Mouse (Mus musculus) MEL (cell line): ENCODE measurements at regions not wholly inside any gene's neighbourhood (a gene's known extent, or its start where the extent isn't known, plus 50 kb on each side); places are given as distances from the start of the nearest gene placed in this dataset.

Experiments
- CTCF ChIP-seq, 3 experiments: IDR thresholded peaks in 2 of 3; conservative IDR thresholded peaks in 1 of 3; 2 replicates each; pipeline ENCODE4 v1.5.1; 2011 to 2012; ENCODE audit warnings: low read length in 3 of 3, low read depth in 2 of 3, mild to moderate bottlenecking in 2 of 3, improper control_type of control experiment in 1 of 3, inconsistent platforms in 1 of 3, mixed read lengths in 1 of 3, moderate library complexity in 1 of 3; ENCODE audit not compliant: control insufficient read depth in 1 of 3, insufficient read depth in 1 of 3, poor library complexity in 1 of 3, severe bottlenecking in 1 of 3
- E2F4 ChIP-seq: IDR thresholded peaks from 2 replicates; pipeline ENCODE4 v1.6.1; 2011; ENCODE audit warnings: low read depth, low read length, improper control_type of control experiment, borderline replicate concordance
- GABPA ChIP-seq: IDR thresholded peaks from 2 replicates; pipeline ENCODE4 v1.6.1; 2012; ENCODE audit warnings: low read depth, mild to moderate bottlenecking, inconsistent platforms, low read length, improper control_type of control experiment, moderate library complexity
- MAFK ChIP-seq: IDR thresholded peaks from 2 replicates; pipeline ENCODE4 v1.6.1; 2011; ENCODE audit warnings: low read depth, mild to moderate bottlenecking, low read length, improper control_type of control experiment, borderline replicate concordance
- POLR2A ChIP-seq, 2 experiments: IDR thresholded peaks; 2 replicates each; pipeline ENCODE4 v1.6.1; 2011 to 2012; ENCODE audit warnings: low read length in 2 of 2, mild to moderate bottlenecking in 2 of 2, control low read depth in 1 of 2, improper control_type of control experiment in 1 of 2, low read depth in 1 of 2, moderate library complexity in 1 of 2; ENCODE audit not compliant: control insufficient read depth in 1 of 2, insufficient read depth in 1 of 2, poor library complexity in 1 of 2
- TBP ChIP-seq: IDR thresholded peaks from 2 replicates; pipeline ENCODE4 v1.8.0; 2011; ENCODE audit warnings: low read depth, low read length, improper control_type of control experiment
- USF2 ChIP-seq, 2 experiments: IDR thresholded peaks; 2 replicates each; pipeline ENCODE4 v1.6.1; 2011 to 2012; ENCODE audit warnings: improper control_type of control experiment in 2 of 2, low read length in 2 of 2, borderline replicate concordance in 1 of 2, inconsistent platforms in 1 of 2, low read depth in 1 of 2, mild to moderate bottlenecking in 1 of 2; ENCODE audit not compliant: insufficient read depth in 1 of 2
- ZC3H11A ChIP-seq: IDR thresholded peaks from 2 replicates; pipeline ENCODE4 v1.6.1; 2012; ENCODE audit warnings: low read depth, mild to moderate bottlenecking, inconsistent platforms, low read length, improper control_type of control experiment
- ZKSCAN1 ChIP-seq: IDR thresholded peaks from 2 replicates; pipeline ENCODE4 v1.6.1; 2012; ENCODE audit warnings: low read depth, mild to moderate bottlenecking, inconsistent platforms, low read length, improper control_type of control experiment, moderate library complexity

- TF ChIP-seq E2F4 (no peak), MAFK (no peak), POLR2A (IDR thresholded peaks at IDR 0.05; ENCODE audit: control insufficient read depth in 1 of 2, insufficient read depth in 1 of 2, low read depth in 1 of 2, low read length in 2 of 2, poor library complexity in 1 of 2) (no peak), GABPA (no peak), USF2 (IDR thresholded peaks at IDR 0.05; ENCODE audit: borderline replicate concordance in 1 of 2, insufficient read depth in 1 of 2, low read depth in 1 of 2, low read length in 2 of 2) (no peak), CTCF (IDR thresholded peaks at IDR 0.05 in 2 of 3, conservative IDR thresholded peaks at IDR 0.05 in 1 of 3; ENCODE audit: control insufficient read depth in 1 of 3, insufficient read depth in 1 of 3, low read depth in 2 of 3, low read length in 3 of 3, poor library complexity in 1 of 3, severe bottlenecking in 1 of 3) (no peak), ZKSCAN1 (no peak), TBP (no peak), ZC3H11A (no peak)
Observed at GRCm38 (mm10) chr6:52443112-52443984, 130.1 kb downstream of the Evx1 start.
